Mouse (Mus musculus): ENCODE results near the gene Zfp950.

GRCm38 (mm10) chr19:61009266-61009665, 131.4 kb downstream of the Zfp950 start:
- TF ChIP-seq POLR2A (IDR thresholded peaks at IDR 0.05; ENCODE audit: control insufficient read depth, extremely low read depth, insufficient read depth, low read length, poor library complexity) = no peak
- no peak for TF ChIP-seq CTCF (IDR thresholded peaks at IDR 0.05; ENCODE audit: borderline replicate concordance, control insufficient read depth, extremely low read depth, insufficient read depth, low read length, poor library complexity)
